Mouse (Mus musculus) MEL (cell line): ENCODE results near the gene Acly.

Experiments
- CTCF ChIP-seq, 3 experiments: IDR thresholded peaks in 2 of 3; conservative IDR thresholded peaks in 1 of 3; 2 replicates each; pipeline ENCODE4 v1.5.1; 2011 to 2012; ENCODE audit warnings: low read length in 3 of 3, low read depth in 2 of 3, mild to moderate bottlenecking in 2 of 3, improper control_type of control experiment in 1 of 3, inconsistent platforms in 1 of 3, mixed read lengths in 1 of 3, moderate library complexity in 1 of 3; ENCODE audit not compliant: control insufficient read depth in 1 of 3, insufficient read depth in 1 of 3, poor library complexity in 1 of 3, severe bottlenecking in 1 of 3
- EP300 ChIP-seq, 2 experiments: IDR thresholded peaks; 2 replicates each; pipeline ENCODE4 v1.6.1; 2011; ENCODE audit warnings: improper control_type of control experiment in 2 of 2, low read length in 2 of 2, low read depth in 1 of 2, mild to moderate bottlenecking in 1 of 2
- MEF2A ChIP-seq: IDR thresholded peaks from 2 replicates; pipeline ENCODE4 v1.6.1; 2014; ENCODE audit warnings: low read depth, mild to moderate bottlenecking, inconsistent platforms, low read length, improper control_type of control experiment; ENCODE audit not compliant: poor library complexity, insufficient replicate concordance, severe bottlenecking; ENCODE audit errors: extremely low read depth
- SIN3A ChIP-seq: IDR thresholded peaks from 2 replicates; pipeline ENCODE4 v1.6.1; 2012; ENCODE audit warnings: low read length, improper control_type of control experiment, inconsistent platforms
- USF1 ChIP-seq: IDR thresholded peaks from 2 replicates; pipeline ENCODE4 v1.6.1; 2014; ENCODE audit warnings: low read depth, mild to moderate bottlenecking, inconsistent platforms, low read length, improper control_type of control experiment, moderate library complexity

GRCm38 (mm10) chr11:100462699-100463098, 65.1 kb downstream of the Acly start:
- TF ChIP-seq EP300 (IDR thresholded peaks at IDR 0.05; ENCODE audit: low read depth in 1 of 2, low read length in 2 of 2) (no peak), MEF2A (no peak), USF1 (no peak), CTCF (IDR thresholded peaks at IDR 0.05 in 2 of 3, conservative IDR thresholded peaks at IDR 0.05 in 1 of 3; ENCODE audit: control insufficient read depth in 1 of 3, insufficient read depth in 1 of 3, low read depth in 2 of 3, low read length in 3 of 3, poor library complexity in 1 of 3, severe bottlenecking in 1 of 3) (no peak), SIN3A (no peak)
